ENCODE assay signal across 8 mouse cellular contexts in the genomic region with DNA sequence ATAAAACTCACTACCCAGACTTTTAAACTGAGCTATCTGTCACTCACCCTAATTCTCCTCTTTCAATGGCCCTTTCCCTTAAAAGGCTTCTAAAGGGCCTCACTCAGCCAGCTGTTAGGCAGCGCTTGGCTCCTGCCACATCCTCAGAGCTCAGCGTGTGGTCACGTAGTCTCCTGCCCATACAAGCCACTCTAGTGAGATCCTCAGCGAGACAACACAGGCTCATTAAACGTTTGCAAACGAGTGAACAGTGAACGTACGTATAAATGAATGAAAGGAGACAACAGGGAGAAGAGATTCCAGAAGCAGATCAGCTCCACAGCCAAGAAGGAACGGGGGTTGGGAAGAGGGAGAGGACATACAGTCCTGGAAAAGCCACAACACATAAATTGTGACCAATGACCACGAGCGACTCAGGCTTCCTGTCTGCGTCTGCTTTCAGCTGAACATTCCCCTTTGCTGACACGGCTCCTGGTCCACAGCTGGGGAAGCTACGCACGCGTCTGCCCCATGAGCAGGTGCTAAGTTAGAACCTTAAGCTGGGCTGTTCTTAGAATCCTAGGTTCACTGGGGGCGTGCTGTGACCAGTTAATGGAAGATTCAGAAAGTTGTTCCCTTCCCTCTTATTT. TPM values are rescaled to one million over a fixed set of nuclear protein-coding genes. Genes with fewer than 3 reads are reported as not detected.
A peak's percentile ranks its signal among the peaks of the same experiment; 100 is the strongest.
DNase-seq lines count a peak whose midpoint lies in the region; ATAC-seq and TF ChIP-seq lines count a peak whose summit lies in the region.
"Had no signal": no experiment of that assay in that cellular context is flagged by ENCODE, and none has a peak within 500 bp of the region (broad histone marks: within the 10 kb centered on the region; RNA-seq: fewer than 3 reads in every experiment).

No protein-coding gene starts in this region.

- H3K4me2 ChIP-seq in limb, embryonic 13.5 days (replicated peaks), result peak overlapping the region; percentile 44
- H3K4me2 ChIP-seq: embryonic facial prominence, embryonic 15.5 days had no signal

- H3K9ac ChIP-seq in limb, embryonic 13.5 days, result no peak overlapping the region
- H3K9ac ChIP-seq: embryonic facial prominence, embryonic 15.5 days had no signal

- H3K4me1 ChIP-seq in limb, embryonic 13.5 days, result peaks cover 43% of the 10 kb centered on the region

- DNase-seq in 3T3-L1 (ENCODE audit: low read depth, low spot score), result peak; percentile 45
- DNase-seq in forelimb bud, embryonic 11.5 days (ENCODE audit: low read depth, low spot score), result peak; percentile 36
- DNase-seq in gastrocnemius, postnatal 25 days, result no peak
- no peak for DNase-seq in frontal cortex, postnatal 36 days (ENCODE audit: low spot score in 2 of 2)
- DNase-seq in thymus, postnatal 14 days, result no peak

- H3K79me3 ChIP-seq in C2C12 (ENCODE audit: low read depth), result peaks cover 15% of the 10 kb centered on the region

- no peaks in the 10 kb centered on the region for H3K9me3 ChIP-seq in limb, embryonic 13.5 days
- H3K9me3 ChIP-seq: embryonic facial prominence, embryonic 15.5 days had no signal

- H3K79me2 ChIP-seq in C2C12 (ENCODE audit: control insufficient read depth, insufficient read depth), result peaks cover 74% of the 10 kb centered on the region

- no peaks in the 10 kb centered on the region for H3K27me3 ChIP-seq in C2C12 (ENCODE audit: control insufficient read depth, insufficient read depth, insufficient read length)
- H3K27me3 ChIP-seq in limb, embryonic 13.5 days, result no peaks in the 10 kb centered on the region
- H3K27me3 ChIP-seq: embryonic facial prominence, embryonic 15.5 days had no signal

- no peak for TF ChIP-seq CTCF in C2C12 (IDR thresholded peaks at IDR 0.05; ENCODE audit: control insufficient read depth, insufficient read depth, insufficient read length)

- 6% methylated on average over 17 of the region's 17 CpGs for WGBS in limb, embryonic 13.5 days

- H3K4me3 ChIP-seq in C2C12 (ENCODE audit: insufficient read depth, poor library complexity, severe bottlenecking), result no peak overlapping the region
- no peak overlapping the region for H3K4me3 ChIP-seq in limb, embryonic 13.5 days
- H3K4me3 ChIP-seq: embryonic facial prominence, embryonic 15.5 days had no signal

- no peak overlapping the region for H3ac ChIP-seq in C2C12 (ENCODE audit: control insufficient read depth, insufficient read length, low read depth)

- ATAC-seq in limb, embryonic 13.5 days (ENCODE audit: low FRiP score, low read depth), result no peak

- H3K36me3 ChIP-seq in C2C12 (ENCODE audit: control insufficient read depth, insufficient read depth), result peaks cover 5% of the 10 kb centered on the region
- H3K36me3 ChIP-seq in limb, embryonic 13.5 days, result no peaks in the 10 kb centered on the region
- H3K36me3 ChIP-seq: embryonic facial prominence, embryonic 15.5 days had no signal

- H3K27ac ChIP-seq in limb, embryonic 13.5 days, result peak overlapping the region; percentile 15; the same call in 1 of the 2 replicates
- H3K27ac ChIP-seq: embryonic facial prominence, embryonic 15.5 days had no signal

TF ChIP-seq in C2C12, 6 proteins besides CTCF, POLR2A, EP300 and RAD21:
- TF ChIP-seq USF1 (IDR thresholded peaks at IDR 0.05; ENCODE audit: low read depth), result no peak
- peak; percentile 47 for TF ChIP-seq MYOD1 (IDR thresholded peaks at IDR 0.05; ENCODE audit: control insufficient read depth, insufficient read length, low read depth)
- no peak for TF ChIP-seq CEBPB (IDR thresholded peaks at IDR 0.05; ENCODE audit: low read depth)
- no peak for TF ChIP-seq MYOG (IDR thresholded peaks at IDR 0.05; ENCODE audit: control insufficient read depth, extremely low read depth, insufficient read length)
- no peak for TF ChIP-seq MAX (IDR thresholded peaks at IDR 0.05)

RNA-seq across cellular contexts. Expression of gene Nav1, which starts 52.3 kb away (rescaled TPM):
- polyA plus RNA-seq in C2C12 (2012; fragmentation: generic; extraction: Trizol), result 22.2 TPM
- polyA plus RNA-seq in limb, embryonic 13.5 days (2015; fragmentation: Nextera tagmentation; extraction: Ambion mirVana), result 12.8 and 15.0 TPM in 2 replicates
- 10 to 100 TPM in 1 of 2 experiments, 1 to 10 TPM in 1; 7.9 to 11.1 TPM for total RNA-seq in gastrocnemius, postnatal 25 days (2021)

Comparison
In these comparisons a context has a peak if more than half of its experiments do, and no peak if none do; other contexts are left out.
1. DNase-seq: peak in 3T3-L1 (single experiment) and forelimb bud, embryonic 11.5 days (single experiment); none in gastrocnemius, postnatal 25 days (single experiment), frontal cortex, postnatal 36 days (0 of 2) and thymus, postnatal 14 days (single experiment).